Mouse (Mus musculus) mammary gland, adult 2 months (tissue): Measurements from ENCODE around the gene Olfr1216. TPM values are rescaled to one million over a fixed set of nuclear protein-coding genes. Genes with fewer than 3 reads are reported as not detected.

Experiments
- polyA plus RNA-seq: library from polyadenylated mRNA; depleted of rRNA; stranded (reverse); fragments of >200 nt; gene quantifications from 2 replicates; pipeline ENCODE4 v1.2.3, GENCODE M21; 2012; ENCODE audit warnings: low replicate concordance; rRNA removed

The Olfr1216 gene
- not detected in 2 replicates for polyA plus RNA-seq

DNA sequence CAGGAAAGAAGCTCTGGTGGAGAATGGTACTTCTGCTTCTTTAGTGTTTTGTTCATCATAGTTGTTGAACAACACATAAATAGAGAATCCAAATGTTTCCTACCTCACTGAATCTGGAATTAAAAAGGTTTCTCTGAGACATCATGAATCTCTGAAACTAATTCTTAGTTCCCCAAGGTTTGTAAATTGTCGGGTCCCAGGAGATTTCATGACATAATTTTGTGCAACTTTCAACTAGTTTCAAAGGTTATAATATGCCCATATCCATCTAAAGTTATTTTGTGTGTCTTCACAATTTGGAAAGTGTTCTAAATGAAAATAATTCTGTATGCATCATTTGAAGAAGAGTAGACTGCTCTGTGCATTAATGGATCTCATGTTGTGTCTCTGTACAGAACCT lies at the start of gene Olfr1216:
Gene Olfr1216, minus strand, starts transcription at position 101 of the 400 bp plus-strand sequence.

DNA sequence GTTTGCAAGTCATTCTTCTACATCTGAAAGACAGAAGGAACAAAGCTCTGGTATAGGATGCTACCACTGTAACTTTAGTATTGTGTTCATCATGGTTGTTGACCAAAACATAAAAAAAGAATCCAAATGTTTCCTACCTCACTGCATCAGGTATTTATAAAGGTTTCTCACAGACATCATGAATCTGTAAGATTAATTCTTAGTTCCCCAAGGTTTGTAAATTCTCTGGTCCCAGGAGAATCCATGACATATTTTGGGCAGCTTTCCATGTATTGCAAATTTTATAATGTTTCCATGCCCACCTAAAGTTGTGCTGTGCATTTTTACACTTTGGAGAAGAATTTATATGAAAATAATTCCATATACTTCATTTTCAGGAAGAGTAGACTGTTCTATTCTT lies 42.9 kb upstream of the Olfr1216 start, which contains the start of gene Olfr1218:
Gene Olfr1218, minus strand, starts transcription at position 101 of the 400 bp plus-strand sequence.

DNA sequence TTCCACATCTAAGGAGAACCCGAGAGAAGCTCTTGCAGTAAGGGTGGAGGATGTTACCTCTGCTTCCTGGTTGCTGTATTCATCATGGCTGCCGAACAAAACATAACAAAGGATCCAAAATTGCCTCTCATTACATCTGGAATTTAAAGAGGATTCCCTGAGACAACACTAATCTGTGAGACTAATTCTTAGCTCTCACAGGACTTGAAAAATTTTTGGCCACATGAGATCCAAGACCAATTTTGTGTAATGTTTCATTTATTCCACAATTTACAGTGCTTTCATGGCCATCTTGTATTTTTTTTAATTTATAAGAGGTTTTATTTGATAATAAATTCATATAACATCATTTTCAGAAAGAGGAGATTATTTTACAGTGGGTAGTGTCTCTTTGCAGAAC lies 13.8 kb upstream of the Olfr1216 start, which contains the start of gene Olfr1217:
Gene Olfr1217, minus strand, starts transcription at position 101 of the 400 bp plus-strand sequence.

DNA sequence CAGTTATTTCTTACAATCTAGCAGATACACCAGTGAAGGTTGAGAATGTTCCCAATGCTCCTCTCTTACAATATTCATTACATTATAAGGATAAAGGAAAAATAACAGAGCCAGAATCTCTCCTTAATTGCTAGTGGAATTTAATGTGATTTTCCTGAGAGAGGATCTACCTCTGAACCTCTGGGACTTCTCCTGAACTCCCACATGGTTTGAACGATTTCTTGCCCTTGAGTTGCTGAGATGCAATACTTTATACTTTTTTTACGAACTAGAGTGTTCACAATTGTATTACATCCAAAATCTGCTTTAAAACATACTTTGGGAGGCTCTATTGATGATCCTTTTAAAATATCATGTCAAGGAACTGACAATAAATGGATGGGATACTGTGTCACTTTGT lies 11.3 kb downstream of the Olfr1216 start, which contains the start of gene Olfr1215:
Gene Olfr1215, minus strand, starts transcription at position 101 of the 400 bp plus-strand sequence.

GRCm38 (mm10) chr2:88992553-88992952 lies 25.6 kb downstream of the Olfr1216 start, which contains the start of gene Olfr1214:
Gene Olfr1214 (minus strand): TSS chr2:88992653.

DNA sequence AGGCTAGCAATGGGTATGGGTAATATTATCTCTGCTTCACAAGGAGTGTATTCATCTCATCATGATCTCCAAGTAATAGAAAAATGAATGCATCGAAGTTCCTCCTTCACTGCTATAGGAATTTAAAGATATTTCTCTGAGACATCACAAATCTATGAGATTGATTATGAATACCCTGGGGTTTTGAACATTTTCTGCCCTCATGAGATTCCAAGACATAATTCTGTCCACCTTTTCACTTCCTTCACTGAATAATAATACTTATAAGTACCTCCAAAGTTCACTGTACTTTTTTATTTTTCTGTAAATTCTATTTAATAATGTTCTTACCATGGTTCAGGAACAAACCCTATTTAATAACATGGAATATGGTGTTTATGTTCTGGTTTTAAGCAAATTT lies 38.0 kb downstream of the Olfr1216 start, which contains the start of gene Gm13762:
Gene Gm13762, minus strand, starts transcription at position 101 of the 400 bp plus-strand sequence.

Other genes starting within 250 kb of the Olfr1216 start
- gene Olfr1200, start 247.9 kb downstream of the Olfr1216 start, polyA plus RNA-seq: not detected in 2 replicates
- not detected in 2 replicates for gene Olfr1201, start 225.3 kb downstream of the Olfr1216 start, polyA plus RNA-seq
- not detected in 2 replicates for gene Olfr1202, start 203.8 kb downstream of the Olfr1216 start, polyA plus RNA-seq
- gene Olfr1205, start 188.6 kb downstream of the Olfr1216 start, polyA plus RNA-seq: not detected in 2 replicates
- not detected in 2 replicates for gene Olfr1204, start 169.0 kb downstream of the Olfr1216 start, polyA plus RNA-seq
- not detected in 2 replicates for gene Olfr1206, start 155.1 kb downstream of the Olfr1216 start, polyA plus RNA-seq
- gene Olfr1208, start 116.0 kb downstream of the Olfr1216 start, polyA plus RNA-seq: not detected in 2 replicates
- not detected in 2 replicates for gene Olfr1209, start 103.2 kb downstream of the Olfr1216 start, polyA plus RNA-seq
- not detected in 2 replicates for gene Olfr1211, start 80.2 kb downstream of the Olfr1216 start, polyA plus RNA-seq
- gene Olfr1212, start 64.4 kb downstream of the Olfr1216 start, polyA plus RNA-seq: not detected in 2 replicates
- gene Gm13762, start 38.1 kb downstream of the Olfr1216 start, polyA plus RNA-seq: not detected in 2 replicates
- gene Olfr1214, start 25.7 kb downstream of the Olfr1216 start, polyA plus RNA-seq: not detected in 2 replicates
- not detected in 2 replicates for gene Olfr1215, start 11.4 kb downstream of the Olfr1216 start, polyA plus RNA-seq
- not detected in 2 replicates for gene Olfr1217, start 13.7 kb upstream of the Olfr1216 start, polyA plus RNA-seq
- not detected in 2 replicates for gene Olfr1218, start 42.8 kb upstream of the Olfr1216 start, polyA plus RNA-seq
- gene Olfr1219, start 65.2 kb upstream of the Olfr1216 start, polyA plus RNA-seq: not detected in 2 replicates
- not detected in 2 replicates for gene Olfr1220, start 88.5 kb upstream of the Olfr1216 start, polyA plus RNA-seq
- not detected in 2 replicates for gene Olfr1221, start 98.9 kb upstream of the Olfr1216 start, polyA plus RNA-seq
- gene Olfr1222, start 114.7 kb upstream of the Olfr1216 start, polyA plus RNA-seq: not detected in 2 replicates
- gene Olfr1223, start 133.2 kb upstream of the Olfr1216 start, polyA plus RNA-seq: not detected in 2 replicates
- not detected in 2 replicates for gene Olfr1224-ps1, start 145.8 kb upstream of the Olfr1216 start, polyA plus RNA-seq
- gene Olfr1225, start 156.3 kb upstream of the Olfr1216 start, polyA plus RNA-seq: not detected in 2 replicates
- not detected in 2 replicates for gene Olfr1226, start 181.7 kb upstream of the Olfr1216 start, polyA plus RNA-seq
- not detected in 2 replicates for gene Olfr1228, start 235.7 kb upstream of the Olfr1216 start, polyA plus RNA-seq